Mouse (Mus musculus): ENCODE measurements around the gene Vti1a.

- no peak for TF ChIP-seq CTCF (IDR thresholded peaks at IDR 0.05; ENCODE audit: borderline replicate concordance, insufficient read depth, low read length)
- TF ChIP-seq POLR2A (IDR thresholded peaks at IDR 0.05; ENCODE audit: low read depth, low read length): no peak
These were observed 11.4 kb downstream of the Vti1a start for GRCm38 (mm10) chr19:55327510-55327909.
